Mouse (Mus musculus) forebrain, embryonic 10.5 days (tissue): Measurements from ENCODE around the gene Ift140. TPM values are rescaled to one million over a fixed set of nuclear protein-coding genes. Genes with fewer than 3 reads are reported as not detected.

Experiments used
- DNase-seq: peaks from one replicate; pipeline ENCODE4 v3.0.0-alpha.2; 2017; ENCODE audit warnings: low spot score; ENCODE audit errors: extremely low spot score
- H3K27ac ChIP-seq: fragments of 300-500 bp; sonication (generic); 2 replicates; pipeline ENCODE4 v1.5.1; 2016; ENCODE audit warnings: mild to moderate bottlenecking
- H3K27me3 ChIP-seq: fragments of 300-500 bp; sonication (generic); 2 replicates; pipeline ENCODE4 v1.6.1; 2016; ENCODE audit warnings: mild to moderate bottlenecking; ENCODE audit not compliant: poor library complexity, severe bottlenecking
- H3K36me3 ChIP-seq: fragments of 300-500 bp; sonication (generic); replicated peaks from 2 replicates; pipeline ENCODE4 v1.6.1; 2016; ENCODE audit warnings: mild to moderate bottlenecking, moderate library complexity
- H3K4me1 ChIP-seq: fragments of 300-500 bp; sonication (generic); 2 replicates; pipeline ENCODE4 v1.6.1; 2016
- H3K4me3 ChIP-seq: fragments of 300-500 bp; sonication (generic); 2 replicates; pipeline ENCODE4 v1.5.1; 2016; ENCODE audit warnings: mild to moderate bottlenecking, moderate library complexity
- H3K9me3 ChIP-seq: fragments of 300-500 bp; sonication (generic); 2 replicates; pipeline ENCODE4 v1.6.1; 2016; ENCODE audit warnings: mild to moderate bottlenecking, moderate library complexity
- WGBS: fragments of 180-500 bp; shearing (Covaris S2); methylation state at CpG from one replicate; pipeline ENCODE4 v1.1.7; 2016; 5-methylcytosine and 5-hydroxymethylcytosine counted together
- polyA plus RNA-seq: library from polyadenylated mRNA; unstranded; fragments of >200 nt; fragmentation: Nextera tagmentation; extraction: Ambion mirVana; gene quantifications from 2 replicates; pipeline ENCODE4 v1.2.1, GENCODE M21; 2016

The Ift140 gene
- 27.0 and 27.4 TPM in 2 replicates for polyA plus RNA-seq

- H3K27me3 ChIP-seq, result no peaks in the 10 kb centered on the region
- no peaks in the 10 kb centered on the region for H3K9me3 ChIP-seq
- H3K36me3 ChIP-seq, result peaks cover 44% of the 10 kb centered on the region
- under 1% methylated on average over 62 of the region's 62 CpGs for WGBS
- peaks cover 26% of the 10 kb centered on the region for H3K4me1 ChIP-seq
- H3K4me3 ChIP-seq, result peak within 1 kb of the TSS; percentile 94
- peak within 1 kb of the TSS; percentile 97 for H3K27ac ChIP-seq
- DNase-seq, result peak; percentile 98
Observed at GRCm38 (mm10) chr17:25015655-25016291, at the start of gene Ift140, which contains the start of gene Cramp1l. Ift140 (plus strand) TSS chr17:25016085. Cramp1l (minus strand) TSS chr17:25015788.

GRCm38 (mm10) chr17:24987221-24987620, 28.7 kb upstream of the Ift140 start:
- Histone ChIP-seq H3K36me3 (peaks cover 99% of the 10 kb centered on the region), H3K4me1 (no peaks in the 10 kb centered on the region)
- 96% methylated on average over 6 of the region's 6 CpGs for WGBS

GRCm38 (mm10) chr17:24994721-24995120, 21.2 kb upstream of the Ift140 start:
- Histone ChIP-seq H3K4me3 (no peak overlapping the region), H3K27me3 (no peaks in the 10 kb centered on the region), H3K4me1 (no peaks in the 10 kb centered on the region), H3K36me3 (peaks cover 100% of the 10 kb centered on the region), H3K27ac (no peak overlapping the region), H3K9me3 (no peaks in the 10 kb centered on the region)
- DNase-seq, result no peak
- 92% methylated on average over 6 of the region's 6 CpGs for WGBS

More at GRCm38 (mm10) chr17:24987221-24987620, 28.7 kb upstream of the Ift140 start:
- DNase-seq, result no peak
- Histone ChIP-seq H3K27ac (no peak overlapping the region), H3K27me3 (no peaks in the 10 kb centered on the region), H3K4me3 (no peak overlapping the region), H3K9me3 (no peaks in the 10 kb centered on the region)

GRCm38 (mm10) chr17:25005102-25005501, 10.8 kb upstream of the Ift140 start:
- no peak for DNase-seq
- no peak overlapping the region for H3K27ac ChIP-seq
- H3K4me1 ChIP-seq, result no peaks in the 10 kb centered on the region
- H3K4me3 ChIP-seq, result no peak overlapping the region
- H3K27me3 ChIP-seq, result no peaks in the 10 kb centered on the region
- WGBS, result 96% methylated on average over 3 of the region's 3 CpGs
- peaks cover 95% of the 10 kb centered on the region for H3K36me3 ChIP-seq
- no peaks in the 10 kb centered on the region for H3K9me3 ChIP-seq

GRCm38 (mm10) chr17:25007480-25007879, 8.4 kb upstream of the Ift140 start:
- Histone ChIP-seq H3K4me1 (no peaks in the 10 kb centered on the region), H3K4me3 (no peak overlapping the region), H3K9me3 (no peaks in the 10 kb centered on the region), H3K36me3 (peaks cover 95% of the 10 kb centered on the region), H3K27me3 (no peaks in the 10 kb centered on the region), H3K27ac (no peak overlapping the region)
- no peak for DNase-seq

- H3K27ac ChIP-seq, result peak overlapping the region; percentile 97
- H3K36me3 ChIP-seq, result peaks cover 46% of the 10 kb centered on the region
- peak; percentile 61 for DNase-seq
- peaks cover 26% of the 10 kb centered on the region for H3K4me1 ChIP-seq
- H3K4me3 ChIP-seq, result peak overlapping the region; percentile 94
- under 1% methylated on average over 81 of the region's 81 CpGs for WGBS
- no peaks in the 10 kb centered on the region for H3K27me3 ChIP-seq
- H3K9me3 ChIP-seq, result no peaks in the 10 kb centered on the region
Observed at GRCm38 (mm10) chr17:25013606-25014501, 2.0 kb upstream of the Ift140 start.

GRCm38 (mm10) chr17:25014841-25015570, 879 bp upstream of the Ift140 start:
- Histone ChIP-seq H3K27me3 (no peaks in the 10 kb centered on the region), H3K4me3 (peak overlapping the region; percentile 94), H3K4me1 (peaks cover 26% of the 10 kb centered on the region), H3K27ac (peak overlapping the region; percentile 97), H3K9me3 (no peaks in the 10 kb centered on the region), H3K36me3 (peaks cover 45% of the 10 kb centered on the region)
- WGBS, result under 1% methylated on average over 39 of the region's 39 CpGs
- DNase-seq, result peak; percentile 56

DNA sequence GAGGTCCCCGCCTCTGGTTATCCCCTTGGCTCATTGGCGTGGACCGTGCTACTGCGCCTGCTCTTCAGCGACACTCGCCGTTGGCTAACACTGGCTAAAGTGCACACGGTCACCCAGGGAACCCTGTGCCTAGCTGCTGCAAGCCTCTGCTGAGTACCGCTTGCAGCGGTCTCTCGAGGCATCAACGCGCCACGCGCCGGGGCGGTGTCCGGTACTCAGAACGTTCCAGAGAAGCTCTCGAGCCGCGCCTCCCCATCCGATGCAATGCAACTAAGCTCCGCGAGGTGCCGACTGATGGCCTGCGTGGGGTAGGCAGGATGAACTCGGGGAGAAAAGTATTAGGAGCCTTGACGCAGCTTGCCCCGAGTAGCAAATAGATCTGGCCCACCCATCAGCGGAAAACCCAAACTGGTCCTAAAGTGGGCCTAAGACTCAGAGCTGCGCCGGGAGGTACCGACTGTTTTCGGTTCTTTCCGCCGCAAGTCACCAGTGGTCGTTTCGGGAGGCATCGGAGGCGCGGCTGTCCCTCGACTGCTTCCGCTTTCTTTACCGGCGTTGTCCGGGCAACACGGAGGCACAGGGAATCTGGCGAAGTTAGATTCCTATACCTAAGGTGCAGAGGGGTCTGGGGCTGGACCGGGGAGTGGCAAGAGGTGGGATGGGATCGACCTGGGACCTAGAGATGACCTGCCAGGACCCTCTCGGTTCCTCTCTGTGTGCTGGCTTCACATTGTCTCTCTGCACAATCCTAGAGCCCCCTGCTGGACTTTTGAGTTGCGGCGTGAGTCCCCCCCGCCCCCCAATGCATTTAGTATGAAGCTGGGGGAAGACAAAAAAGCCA, 627 bp downstream of the Ift140 start:
- peak overlapping the region; percentile 97 for H3K27ac ChIP-seq
- H3K27me3 ChIP-seq, result no peaks in the 10 kb centered on the region
- H3K9me3 ChIP-seq, result no peaks in the 10 kb centered on the region
- peaks cover 26% of the 10 kb centered on the region for H3K4me1 ChIP-seq
- peak overlapping the region; percentile 94 for H3K4me3 ChIP-seq
- WGBS, result under 1% methylated on average over 55 of the region's 55 CpGs
- H3K36me3 ChIP-seq, result peaks cover 37% of the 10 kb centered on the region
- peak; percentile 77 for DNase-seq

DNA sequence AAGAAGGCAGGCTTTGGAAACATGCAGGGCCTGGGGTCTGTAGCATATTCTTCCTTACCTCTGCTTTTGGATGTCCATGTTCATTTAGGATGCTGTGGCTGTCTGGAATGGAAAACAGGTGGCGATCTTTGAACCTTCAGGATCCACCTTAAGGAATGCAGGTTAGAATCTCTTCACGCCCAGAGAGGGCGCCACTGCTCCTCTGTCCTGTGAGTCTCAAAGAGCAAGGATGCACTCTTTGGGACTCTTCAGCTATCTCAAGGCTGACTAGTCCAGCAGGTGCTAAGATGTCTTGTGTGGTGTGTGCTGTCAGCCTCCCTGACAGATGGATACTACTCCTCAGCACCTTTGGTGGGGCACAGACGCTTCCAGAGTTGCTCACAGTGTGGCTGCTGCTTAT, 20.3 kb downstream of the Ift140 start:
- Histone ChIP-seq H3K36me3 (peaks cover 70% of the 10 kb centered on the region), H3K27ac (no peak overlapping the region), H3K4me3 (no peak overlapping the region), H3K9me3 (no peaks in the 10 kb centered on the region), H3K27me3 (no peaks in the 10 kb centered on the region), H3K4me1 (no peaks in the 10 kb centered on the region)
- DNase-seq, result no peak
- 68% methylated on average over 4 of the region's 4 CpGs for WGBS

GRCm38 (mm10) chr17:25044879-25045278, 29.0 kb downstream of the Ift140 start:
- Histone ChIP-seq H3K9me3 (no peaks in the 10 kb centered on the region), H3K4me1 (no peaks in the 10 kb centered on the region), H3K27me3 (no peaks in the 10 kb centered on the region), H3K36me3 (peaks cover 36% of the 10 kb centered on the region), H3K27ac (no peak overlapping the region), H3K4me3 (no peak overlapping the region)
- DNase-seq, result no peak
- 80% methylated on average over 7 of the region's 7 CpGs for WGBS

- no peaks in the 10 kb centered on the region for H3K4me1 ChIP-seq
- no peaks in the 10 kb centered on the region for H3K27me3 ChIP-seq
- no peak overlapping the region for H3K4me3 ChIP-seq
- no peak for DNase-seq
- no peaks in the 10 kb centered on the region for H3K9me3 ChIP-seq
- peaks cover 37% of the 10 kb centered on the region for H3K36me3 ChIP-seq
- no peak overlapping the region for H3K27ac ChIP-seq
- 93% methylated on average over 4 of the region's 4 CpGs for WGBS
Observed at GRCm38 (mm10) chr17:25045281-25045680, 29.4 kb downstream of the Ift140 start.

GRCm38 (mm10) chr17:25047143-25047542, 31.3 kb downstream of the Ift140 start:
- Histone ChIP-seq H3K27ac (no peak overlapping the region), H3K36me3 (peaks cover 46% of the 10 kb centered on the region), H3K4me3 (no peak overlapping the region), H3K27me3 (no peaks in the 10 kb centered on the region), H3K4me1 (no peaks in the 10 kb centered on the region), H3K9me3 (no peaks in the 10 kb centered on the region)
- 88% methylated on average over 6 of the region's 6 CpGs for WGBS
- no peak for DNase-seq
